Mouse (Mus musculus): ENCODE data around the gene Cep78. TPM values are rescaled to one million over a fixed set of nuclear protein-coding genes. Genes with fewer than 3 reads are reported as not detected.

Cep78 gene
- polyA plus RNA-seq, 1 experiment from 2014 or later, result 49.4 TPM

DNA sequence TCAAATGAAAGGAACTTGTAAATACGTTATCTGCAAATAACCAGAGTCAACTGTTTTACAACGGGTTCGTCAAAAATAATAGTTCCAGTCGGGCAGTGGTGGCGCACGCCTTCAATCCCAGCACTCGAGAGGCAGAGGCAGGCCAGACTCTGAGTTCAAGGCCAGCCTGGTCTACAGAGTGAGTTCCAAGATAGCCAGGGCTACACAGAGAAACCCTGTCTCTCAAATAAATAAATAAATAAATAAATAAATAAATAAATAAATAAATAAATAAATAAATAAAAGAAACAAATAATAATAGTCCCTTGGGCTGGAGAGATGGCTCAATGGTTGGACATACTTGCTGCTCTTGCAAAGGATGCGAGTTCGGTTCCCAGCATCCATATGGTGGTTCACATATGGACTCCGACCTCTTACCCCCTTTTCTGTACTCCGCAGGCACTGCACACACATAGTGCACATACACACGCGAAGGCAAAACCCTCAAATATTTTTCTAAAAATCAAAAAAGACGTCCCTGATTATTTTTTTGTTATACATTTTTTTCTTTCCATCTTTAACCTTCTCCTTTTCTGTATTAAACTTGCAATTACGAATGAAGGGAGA, 947 bp downstream of the Cep78 start:
- WGBS, result 51% methylated on average over 15 of the region's 15 CpGs
- Histone ChIP-seq H3K4me2 (ENCODE audit: low read depth, low read length) (peak overlapping the region; percentile 63), H3K4me3 (ENCODE audit: low read depth, low read length) (peak overlapping the region; percentile 70), H3K9me3 (replicated peaks; ENCODE audit: control insufficient read depth, low read length) (no peaks in the 10 kb centered on the region), H3K9ac (replicated peaks; ENCODE audit: low read length) (peak overlapping the region; percentile 92), H3K27me3 (ENCODE audit: control insufficient read depth, insufficient read depth, low read length) (no peaks in the 10 kb centered on the region), H3K27ac (replicated peaks; ENCODE audit: low read depth, low read length) (no peak overlapping the region), H3K36me3 (replicated peaks; ENCODE audit: control insufficient read depth, insufficient read depth, low read depth, low read length) (no peaks in the 10 kb centered on the region; the same call in 1 of the 2 replicates), H3K4me1 (ENCODE audit: control insufficient read depth, insufficient read depth, low read length) (no peaks in the 10 kb centered on the region)
- ATAC-seq (replicated peaks; ENCODE audit: insufficient number of reproducible peaks, low FRiP score, low TSS enrichment, low read depth), result no peak
- DNase-seq (ENCODE audit: low spot score), result peak; percentile 36

DNA sequence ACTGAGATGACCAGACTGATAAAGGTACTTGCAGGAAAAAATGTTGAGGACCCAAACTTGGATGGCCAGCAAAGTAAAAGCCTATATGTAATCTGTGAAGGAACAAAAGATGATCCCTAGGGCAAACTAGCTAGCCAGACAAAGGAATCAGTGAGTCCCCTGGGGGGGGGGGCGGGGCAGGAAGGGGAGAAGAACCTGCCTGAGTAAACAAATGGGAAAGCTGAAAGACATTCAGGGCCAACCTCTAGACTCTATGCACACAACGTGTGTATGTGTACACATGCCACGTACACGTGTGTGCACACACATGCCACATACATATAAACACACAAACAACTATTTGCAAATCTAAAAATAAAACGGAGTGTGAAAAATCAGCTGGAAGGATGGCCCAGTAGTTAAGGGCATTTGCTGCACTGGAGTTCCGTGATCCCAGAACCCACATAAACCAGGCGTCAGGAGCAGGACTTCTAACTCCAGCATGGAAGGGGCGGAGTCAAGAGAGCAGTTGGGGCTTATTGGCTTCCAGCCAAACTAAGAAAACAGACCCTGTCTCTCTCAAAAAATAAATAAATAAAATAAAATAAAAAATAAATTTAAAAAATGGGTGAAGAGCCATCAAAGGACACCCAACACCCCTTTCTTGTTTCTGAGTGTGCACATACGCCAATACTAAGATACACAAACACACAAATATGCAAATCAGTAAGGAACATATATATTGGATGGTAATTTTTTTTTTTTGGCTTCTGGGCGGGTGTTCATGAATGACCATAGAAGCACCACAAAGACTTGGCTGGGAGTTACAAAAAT, 1.7 kb downstream of the Cep78 start:
- no peaks in the 10 kb centered on the region for H3K9me3 ChIP-seq (replicated peaks; ENCODE audit: control insufficient read depth, low read length)
- DNase-seq (ENCODE audit: low spot score) (peak; percentile 53), ATAC-seq (replicated peaks; ENCODE audit: insufficient number of reproducible peaks, low FRiP score, low TSS enrichment, low read depth) (no peak)
- 43% methylated on average over 10 of the region's 10 CpGs for whole genome bisulfite sequencing
- H3K27ac ChIP-seq (replicated peaks; ENCODE audit: low read depth, low read length), result no peak overlapping the region
- H3K4me2 ChIP-seq (ENCODE audit: low read depth, low read length), result no peak overlapping the region
- H3K9ac ChIP-seq (replicated peaks; ENCODE audit: low read length), result no peak overlapping the region
- H3K4me1 ChIP-seq (ENCODE audit: control insufficient read depth, insufficient read depth, low read length), result no peaks in the 10 kb centered on the region
- H3K27me3 ChIP-seq (ENCODE audit: control insufficient read depth, insufficient read depth, low read length), result no peaks in the 10 kb centered on the region
- H3K36me3 ChIP-seq (replicated peaks; ENCODE audit: control insufficient read depth, insufficient read depth, low read depth, low read length), result no peaks in the 10 kb centered on the region; the same call in 1 of the 2 replicates
- H3K4me3 ChIP-seq (ENCODE audit: low read depth, low read length), result no peak overlapping the region

DNA sequence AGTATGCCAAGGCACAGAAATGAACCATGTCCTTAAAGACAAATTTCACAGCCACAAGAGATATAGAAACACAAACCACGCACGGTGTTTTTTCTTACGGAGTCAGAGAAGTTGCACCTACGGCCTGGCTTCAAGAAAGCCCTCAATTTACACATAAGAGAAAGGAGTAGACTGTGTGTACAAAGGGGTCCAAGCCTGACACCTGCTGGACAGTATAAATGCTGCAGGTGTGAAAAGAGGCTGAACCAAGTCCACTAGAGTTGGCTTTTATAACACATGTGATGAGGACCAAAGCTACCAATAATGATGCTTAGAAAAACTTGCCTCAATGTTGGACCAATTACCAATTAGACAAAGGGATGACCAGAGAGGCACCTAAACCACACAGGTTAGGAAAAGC, 2.9 kb downstream of the Cep78 start:
- ATAC-seq (replicated peaks; ENCODE audit: insufficient number of reproducible peaks, low FRiP score, low TSS enrichment, low read depth), result no peak
- no peak overlapping the region for H3K4me2 ChIP-seq (ENCODE audit: low read depth, low read length)
- WGBS, result 59% methylated on average over 4 of the region's 4 CpGs
- peak; percentile 72 for DNase-seq (ENCODE audit: low spot score)
- H3K36me3 ChIP-seq (replicated peaks; ENCODE audit: control insufficient read depth, insufficient read depth, low read depth, low read length), result no peaks in the 10 kb centered on the region; the same call in 1 of the 2 replicates
- H3K9ac ChIP-seq (replicated peaks; ENCODE audit: low read length), result no peak overlapping the region
- no peak overlapping the region for H3K4me3 ChIP-seq (ENCODE audit: low read depth, low read length)
- H3K9me3 ChIP-seq (replicated peaks; ENCODE audit: control insufficient read depth, low read length), result no peaks in the 10 kb centered on the region
- no peaks in the 10 kb centered on the region for H3K27me3 ChIP-seq (ENCODE audit: control insufficient read depth, insufficient read depth, low read length)
- no peak overlapping the region for H3K27ac ChIP-seq (replicated peaks; ENCODE audit: low read depth, low read length)
- no peaks in the 10 kb centered on the region for H3K4me1 ChIP-seq (ENCODE audit: control insufficient read depth, insufficient read depth, low read length)

DNA sequence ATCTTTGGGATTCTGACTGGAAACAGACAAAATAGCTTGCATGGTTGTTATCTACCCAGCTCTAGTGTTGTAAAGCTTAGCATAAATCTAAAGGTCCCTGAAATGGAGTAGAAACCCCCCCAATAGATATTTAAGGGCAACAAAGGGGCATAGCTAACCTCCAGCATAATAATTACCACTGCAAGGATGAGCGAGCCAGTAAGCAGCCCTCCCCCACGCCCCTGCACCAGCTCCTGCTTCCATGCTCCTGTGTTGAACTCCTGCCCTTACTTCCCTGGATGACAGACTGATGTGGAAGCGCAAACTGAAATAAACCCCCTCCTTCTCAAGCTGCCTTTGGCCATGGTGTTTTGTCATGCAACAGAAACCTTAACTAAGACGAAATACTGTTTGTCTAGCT, 11.4 kb downstream of the Cep78 start:
- no peaks in the 10 kb centered on the region for H3K4me1 ChIP-seq (ENCODE audit: control insufficient read depth, insufficient read depth, low read length)
- H3K9ac ChIP-seq (replicated peaks; ENCODE audit: low read length), result no peak overlapping the region
- H3K4me3 ChIP-seq (ENCODE audit: low read depth, low read length), result no peak overlapping the region
- no peaks in the 10 kb centered on the region for H3K27me3 ChIP-seq (ENCODE audit: control insufficient read depth, insufficient read depth, low read length)
- DNase-seq (ENCODE audit: low spot score) (no peak), ATAC-seq (replicated peaks; ENCODE audit: insufficient number of reproducible peaks, low FRiP score, low TSS enrichment, low read depth) (no peak)
- no peaks in the 10 kb centered on the region for H3K9me3 ChIP-seq (replicated peaks; ENCODE audit: control insufficient read depth, low read length)
- H3K4me2 ChIP-seq (ENCODE audit: low read depth, low read length), result no peak overlapping the region
- H3K36me3 ChIP-seq (replicated peaks; ENCODE audit: control insufficient read depth, insufficient read depth, low read depth, low read length), result peaks cover 2% of the 10 kb centered on the region
- no peak overlapping the region for H3K27ac ChIP-seq (replicated peaks; ENCODE audit: low read depth, low read length)
- WGBS, result 75% methylated on average over 4 of the region's 4 CpGs

DNA sequence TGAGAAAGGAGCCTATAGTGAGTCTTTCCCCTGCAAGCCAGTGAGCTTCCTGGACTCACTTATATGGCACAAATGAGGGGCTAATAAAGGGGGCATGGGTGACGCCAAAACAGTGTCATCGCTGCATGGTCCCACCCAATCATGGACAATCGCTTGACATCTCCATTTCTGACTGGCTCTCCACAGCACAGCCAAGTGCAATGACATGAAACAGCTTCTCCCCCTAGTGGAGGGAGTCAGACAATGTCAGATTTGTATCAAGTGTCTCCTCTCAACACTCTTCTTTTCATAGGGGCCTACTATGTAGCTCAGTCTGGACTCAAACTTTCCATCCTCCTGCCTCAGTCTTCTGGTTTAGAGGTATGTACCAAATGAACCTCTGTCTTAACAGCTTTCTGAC, 19.7 kb downstream of the Cep78 start:
- Histone ChIP-seq H3K27ac (replicated peaks; ENCODE audit: low read depth, low read length) (no peak overlapping the region), H3K9ac (replicated peaks; ENCODE audit: low read length) (no peak overlapping the region), H3K36me3 (replicated peaks; ENCODE audit: control insufficient read depth, insufficient read depth, low read depth, low read length) (no peaks in the 10 kb centered on the region; the same call in none of the 2 replicates), H3K9me3 (replicated peaks; ENCODE audit: control insufficient read depth, low read length) (no peaks in the 10 kb centered on the region), H3K4me2 (ENCODE audit: low read depth, low read length) (no peak overlapping the region), H3K4me3 (ENCODE audit: low read depth, low read length) (no peak overlapping the region), H3K4me1 (ENCODE audit: control insufficient read depth, insufficient read depth, low read length) (no peaks in the 10 kb centered on the region), H3K27me3 (ENCODE audit: control insufficient read depth, insufficient read depth, low read length) (no peaks in the 10 kb centered on the region)
- peak; percentile 67 for DNase-seq (ENCODE audit: low spot score)
- WGBS, result 55% methylated on average over 3 of the region's 3 CpGs
- no peak for ATAC-seq (replicated peaks; ENCODE audit: insufficient number of reproducible peaks, low FRiP score, low TSS enrichment, low read depth)

DNA sequence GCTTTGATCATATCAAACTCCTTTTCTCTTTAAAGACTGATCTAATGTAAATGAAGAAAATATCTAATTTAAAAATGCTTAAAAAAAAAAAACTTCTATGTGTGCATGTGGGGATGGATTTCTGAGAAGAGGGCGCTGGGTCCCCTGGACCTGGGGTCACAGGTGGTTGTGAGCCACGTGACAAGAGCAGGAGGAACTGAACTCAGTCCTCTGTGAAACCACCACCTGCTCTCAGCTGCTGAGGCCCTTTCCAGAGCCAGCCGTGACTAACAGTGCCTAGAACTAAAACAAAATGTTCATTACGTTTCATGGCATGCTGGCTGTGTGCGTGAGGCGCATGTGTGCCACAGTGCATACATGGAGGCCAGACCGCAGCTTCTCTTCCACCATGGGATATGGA, 20.3 kb downstream of the Cep78 start:
- 94% methylated on average over 7 of the region's 7 CpGs for WGBS
- ATAC-seq (replicated peaks; ENCODE audit: insufficient number of reproducible peaks, low FRiP score, low TSS enrichment, low read depth), result no peak
- H3K4me3 ChIP-seq (ENCODE audit: low read depth, low read length), result no peak overlapping the region
- no peaks in the 10 kb centered on the region for H3K9me3 ChIP-seq (replicated peaks; ENCODE audit: control insufficient read depth, low read length)
- DNase-seq (ENCODE audit: low spot score), result no peak
- no peak overlapping the region for H3K4me2 ChIP-seq (ENCODE audit: low read depth, low read length)
- no peak overlapping the region for H3K9ac ChIP-seq (replicated peaks; ENCODE audit: low read length)
- H3K27ac ChIP-seq (replicated peaks; ENCODE audit: low read depth, low read length), result no peak overlapping the region
- no peaks in the 10 kb centered on the region; the same call in 1 of the 2 replicates for H3K36me3 ChIP-seq (replicated peaks; ENCODE audit: control insufficient read depth, insufficient read depth, low read depth, low read length)
- no peaks in the 10 kb centered on the region for H3K4me1 ChIP-seq (ENCODE audit: control insufficient read depth, insufficient read depth, low read length)
- H3K27me3 ChIP-seq (ENCODE audit: control insufficient read depth, insufficient read depth, low read length), result no peaks in the 10 kb centered on the region

DNA sequence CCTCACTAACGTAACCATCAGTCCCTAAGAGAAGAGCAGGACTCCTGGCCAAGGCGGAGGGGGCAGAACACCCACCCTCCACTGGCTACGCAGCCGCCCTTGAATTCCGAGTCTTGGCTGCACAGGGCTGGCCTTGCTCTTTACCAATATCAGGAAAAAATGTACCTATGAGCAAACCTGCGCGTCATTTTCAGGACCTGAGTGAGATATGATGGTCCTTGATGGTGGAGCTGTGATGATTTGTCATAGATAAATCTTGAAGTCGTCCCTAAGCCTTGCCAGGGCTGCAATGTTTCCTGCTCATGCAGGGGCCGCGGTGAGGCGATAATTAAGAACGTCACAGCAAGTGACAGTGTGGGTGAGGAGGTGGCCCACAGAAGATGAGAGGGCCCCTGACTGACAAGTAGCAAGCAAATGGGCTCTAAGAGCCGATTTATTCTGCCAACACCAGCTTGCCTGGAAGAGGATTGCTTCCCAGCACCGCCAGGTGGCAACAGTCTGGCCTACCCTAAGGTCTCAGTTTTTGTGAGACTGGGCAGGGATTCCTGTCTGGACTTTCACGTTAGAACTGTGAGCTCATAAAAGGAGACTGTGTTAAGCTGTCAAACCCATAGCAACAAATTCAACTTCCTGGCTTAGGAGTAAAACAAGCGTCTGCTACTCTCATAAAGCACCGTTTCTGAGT, 21.6 kb downstream of the Cep78 start:
- H3K27ac ChIP-seq (replicated peaks; ENCODE audit: low read depth, low read length), result no peak overlapping the region
- H3K9me3 ChIP-seq (replicated peaks; ENCODE audit: control insufficient read depth, low read length), result no peaks in the 10 kb centered on the region
- H3K4me1 ChIP-seq (ENCODE audit: control insufficient read depth, insufficient read depth, low read length), result no peaks in the 10 kb centered on the region
- H3K4me3 ChIP-seq (ENCODE audit: low read depth, low read length), result no peak overlapping the region
- H3K9ac ChIP-seq (replicated peaks; ENCODE audit: low read length), result no peak overlapping the region
- DNase-seq (ENCODE audit: low spot score) (no peak), ATAC-seq (replicated peaks; ENCODE audit: insufficient number of reproducible peaks, low FRiP score, low TSS enrichment, low read depth) (no peak)
- no peaks in the 10 kb centered on the region for H3K27me3 ChIP-seq (ENCODE audit: control insufficient read depth, insufficient read depth, low read length)
- 92% methylated on average over 17 of the region's 17 CpGs for WGBS
- no peak overlapping the region for H3K4me2 ChIP-seq (ENCODE audit: low read depth, low read length)
- H3K36me3 ChIP-seq (replicated peaks; ENCODE audit: control insufficient read depth, insufficient read depth, low read depth, low read length), result no peaks in the 10 kb centered on the region; the same call in 1 of the 2 replicates

DNA sequence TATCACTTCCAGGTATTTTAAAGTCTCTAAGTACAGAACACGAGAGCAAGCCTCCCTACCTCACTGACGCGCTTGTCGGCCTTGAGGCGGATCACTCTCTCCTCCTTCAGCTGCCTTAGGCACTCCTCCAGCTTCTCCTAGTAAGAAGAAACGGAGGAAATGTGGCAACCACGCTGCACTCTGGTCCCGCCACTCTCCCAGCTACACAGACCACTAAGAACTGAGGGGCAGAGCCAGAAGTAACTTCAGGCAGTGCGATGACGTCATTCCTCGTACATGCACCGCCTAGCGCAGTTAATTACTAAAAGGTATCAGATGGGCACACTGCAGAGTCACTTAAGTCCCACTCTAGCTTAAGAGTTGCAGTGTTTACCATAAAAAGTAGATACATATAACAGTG, 22.5 kb downstream of the Cep78 start:
- Histone ChIP-seq H3K4me1 (ENCODE audit: control insufficient read depth, insufficient read depth, low read length) (no peaks in the 10 kb centered on the region), H3K9ac (replicated peaks; ENCODE audit: low read length) (no peak overlapping the region), H3K4me2 (ENCODE audit: low read depth, low read length) (no peak overlapping the region), H3K9me3 (replicated peaks; ENCODE audit: control insufficient read depth, low read length) (no peaks in the 10 kb centered on the region), H3K4me3 (ENCODE audit: low read depth, low read length) (no peak overlapping the region), H3K27me3 (ENCODE audit: control insufficient read depth, insufficient read depth, low read length) (no peaks in the 10 kb centered on the region), H3K27ac (replicated peaks; ENCODE audit: low read depth, low read length) (no peak overlapping the region), H3K36me3 (replicated peaks; ENCODE audit: control insufficient read depth, insufficient read depth, low read depth, low read length) (no peaks in the 10 kb centered on the region; the same call in 1 of the 2 replicates)
- ATAC-seq (replicated peaks; ENCODE audit: insufficient number of reproducible peaks, low FRiP score, low TSS enrichment, low read depth) (no peak), DNase-seq (ENCODE audit: low spot score) (peak; percentile 13)
- 82% methylated on average over 13 of the region's 13 CpGs for WGBS
